Mouse (Mus musculus): ENCODE results near the gene Tal1. TPM values are rescaled to one million over a fixed set of nuclear protein-coding genes. Genes with fewer than 3 reads are reported as not detected.
A peak's percentile ranks its signal among the peaks of the same experiment; 100 is the strongest.

Gene Tal1
- polyA plus RNA-seq, 1 experiment = 1.3 TPM

DNA sequence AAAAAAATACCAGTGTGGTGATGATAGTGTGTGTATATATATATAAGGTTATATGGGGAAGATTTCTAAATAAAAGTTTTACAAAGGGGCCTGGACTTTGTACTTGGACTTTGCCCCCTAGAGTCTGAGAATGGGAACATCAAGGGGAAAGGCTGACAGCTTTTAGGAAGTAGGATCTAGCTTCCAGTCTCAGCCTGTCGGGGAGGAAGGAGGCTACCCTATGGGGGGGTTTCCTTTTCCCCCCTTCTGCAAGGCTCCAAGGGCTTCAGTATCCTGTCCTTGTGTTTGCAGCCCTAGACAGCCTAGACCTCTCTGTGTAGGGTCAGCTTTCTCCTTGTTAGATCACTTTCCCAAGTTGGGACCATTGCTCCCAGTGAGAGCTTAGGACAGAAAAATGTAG lies 15.4 kb downstream of the Tal1 start:
- TF ChIP-seq POLR2A (IDR thresholded peaks at IDR 0.05; ENCODE audit: control insufficient read depth, low read depth, low read length) (no peak), CTCF (IDR thresholded peaks at IDR 0.05; ENCODE audit: control insufficient read depth, insufficient read depth, insufficient replicate concordance, low read depth, low read length) (no peak)
- Histone ChIP-seq H3K4me3 (ENCODE audit: control insufficient read depth, low read depth, low read length) (no peak overlapping the region), H3K4me1 (ENCODE audit: control insufficient read depth, insufficient read depth, low read length) (no peaks in the 10 kb centered on the region), H3K27me3 (ENCODE audit: control insufficient read depth, insufficient read depth, low read length) (no peaks in the 10 kb centered on the region), H3K27ac (ENCODE audit: control insufficient read depth, insufficient read depth, low read depth, low read length) (no peak overlapping the region), H3K36me3 (ENCODE audit: control insufficient read depth, insufficient read depth, low read length) (no peaks in the 10 kb centered on the region)

DNA sequence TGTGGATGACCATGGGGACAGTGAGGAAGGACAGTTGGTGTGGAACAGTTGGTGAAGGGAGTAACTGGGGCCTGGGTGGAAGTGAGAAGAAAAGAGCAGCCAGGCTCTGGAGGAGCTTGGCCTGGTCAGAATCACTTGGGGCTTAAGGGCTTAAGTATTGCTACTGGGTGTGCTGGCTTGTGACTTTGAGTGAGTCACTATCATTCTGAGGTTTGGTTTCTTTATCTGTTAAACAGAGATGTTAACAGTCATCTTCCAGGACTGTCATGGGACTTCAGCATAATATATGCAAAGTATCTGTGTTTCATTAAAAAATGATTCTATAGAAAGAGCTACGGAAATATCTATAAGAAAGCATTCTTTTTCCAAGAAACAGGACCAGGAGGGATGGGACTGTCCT lies 18.6 kb downstream of the Tal1 start:
- no peaks in the 10 kb centered on the region for H3K36me3 ChIP-seq (ENCODE audit: control insufficient read depth, insufficient read depth, low read length)
- TF ChIP-seq CTCF (IDR thresholded peaks at IDR 0.05; ENCODE audit: control insufficient read depth, insufficient read depth, insufficient replicate concordance, low read depth, low read length) (no peak), POLR2A (IDR thresholded peaks at IDR 0.05; ENCODE audit: control insufficient read depth, low read depth, low read length) (no peak)
- no peak overlapping the region for H3K27ac ChIP-seq (ENCODE audit: control insufficient read depth, insufficient read depth, low read depth, low read length)
- H3K4me1 ChIP-seq (ENCODE audit: control insufficient read depth, insufficient read depth, low read length) = no peaks in the 10 kb centered on the region
- no peak overlapping the region for H3K4me3 ChIP-seq (ENCODE audit: control insufficient read depth, low read depth, low read length)
- H3K27me3 ChIP-seq (ENCODE audit: control insufficient read depth, insufficient read depth, low read length) = no peaks in the 10 kb centered on the region

DNA sequence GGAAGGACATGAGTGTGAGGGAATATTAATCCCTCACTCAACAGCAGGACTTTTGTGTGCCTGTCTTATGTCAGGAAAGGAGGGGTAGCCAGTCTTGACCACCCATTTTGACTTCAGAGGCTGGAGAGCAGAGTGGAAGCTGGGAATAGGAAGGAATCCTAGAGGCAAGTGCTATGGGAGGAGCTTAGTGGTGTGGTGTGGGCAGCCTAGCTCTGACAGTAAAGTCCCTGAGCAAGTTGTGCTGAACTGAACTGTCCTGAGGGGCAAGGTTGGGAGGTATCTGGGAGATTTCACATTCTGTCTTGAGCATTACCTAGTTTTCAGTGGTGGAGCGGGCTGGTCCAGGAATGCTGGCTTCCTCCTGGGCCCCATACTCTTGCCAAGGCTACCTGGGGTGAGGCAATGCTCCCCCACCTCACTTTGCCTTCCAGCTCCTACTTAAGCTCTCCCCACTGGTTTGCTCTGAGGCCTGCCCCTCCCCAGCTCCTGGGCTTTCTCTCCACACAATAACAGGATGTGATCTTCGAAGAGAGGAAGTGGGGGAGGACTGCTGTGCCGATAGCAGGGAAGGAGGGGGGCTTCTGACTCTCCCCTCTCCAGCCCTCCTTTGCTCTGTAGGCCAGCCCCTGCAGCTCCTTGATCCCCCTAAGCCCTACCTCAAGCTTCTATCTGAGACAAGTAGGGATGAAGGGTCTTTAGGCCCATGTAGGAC lies 19.1 kb downstream of the Tal1 start:
- TF ChIP-seq CTCF (IDR thresholded peaks at IDR 0.05; ENCODE audit: control insufficient read depth, insufficient read depth, insufficient replicate concordance, low read depth, low read length) = no peak
- no peak for TF ChIP-seq POLR2A (IDR thresholded peaks at IDR 0.05; ENCODE audit: control insufficient read depth, low read depth, low read length)
- no peak overlapping the region for H3K27ac ChIP-seq (ENCODE audit: control insufficient read depth, insufficient read depth, low read depth, low read length)
- no peaks in the 10 kb centered on the region for H3K4me1 ChIP-seq (ENCODE audit: control insufficient read depth, insufficient read depth, low read length)
- H3K27me3 ChIP-seq (ENCODE audit: control insufficient read depth, insufficient read depth, low read length) = no peaks in the 10 kb centered on the region
- H3K4me3 ChIP-seq (ENCODE audit: control insufficient read depth, low read depth, low read length) = no peak overlapping the region
- no peaks in the 10 kb centered on the region for H3K36me3 ChIP-seq (ENCODE audit: control insufficient read depth, insufficient read depth, low read length)

DNA sequence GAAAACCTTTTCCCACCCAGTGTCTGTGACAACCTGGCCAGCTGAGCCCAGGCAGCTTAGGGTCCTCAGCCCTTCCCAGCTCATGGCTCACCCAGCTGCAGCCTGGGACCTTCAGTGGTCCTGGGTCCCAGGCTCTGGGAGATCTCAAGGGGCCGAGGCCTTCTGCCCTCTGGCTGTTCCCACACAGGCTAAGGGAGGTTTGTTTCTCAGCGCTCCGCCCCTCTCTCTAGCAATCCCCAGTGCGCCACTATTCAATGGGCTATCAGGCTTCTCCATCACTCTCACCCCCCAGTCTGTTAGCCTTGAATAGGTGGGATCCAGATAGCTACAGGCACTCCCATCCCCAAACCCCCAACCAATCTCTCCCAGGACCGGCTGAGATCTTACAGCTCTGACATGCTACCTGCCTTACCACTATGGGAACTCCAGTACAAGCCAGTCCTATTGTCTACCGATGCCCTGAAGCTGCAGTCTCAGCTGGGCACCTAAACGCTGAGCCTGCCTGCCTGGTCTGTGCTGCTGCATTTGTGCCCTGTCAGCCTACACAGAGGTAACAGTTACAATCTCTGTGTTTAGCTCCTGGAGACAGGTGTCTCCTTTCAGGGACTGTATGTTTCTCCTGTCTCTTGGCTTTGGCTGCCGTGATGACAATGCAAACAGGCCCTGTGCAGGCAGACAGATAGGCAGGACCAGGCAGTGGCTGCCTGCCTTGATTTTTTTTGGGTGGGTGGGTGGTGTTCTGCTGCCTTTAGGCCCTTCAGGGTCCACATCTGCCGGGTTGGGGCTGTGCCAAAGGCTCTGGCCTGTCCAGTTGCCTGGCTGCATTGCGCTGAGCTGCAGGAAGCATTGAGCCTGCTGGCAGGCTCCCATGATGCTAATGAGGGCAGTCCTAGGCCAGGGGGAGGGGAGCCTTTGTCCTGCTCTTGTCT lies 22.9 kb downstream of the Tal1 start:
- no peaks in the 10 kb centered on the region for H3K4me1 ChIP-seq (ENCODE audit: control insufficient read depth, insufficient read depth, low read length)
- H3K36me3 ChIP-seq (ENCODE audit: control insufficient read depth, insufficient read depth, low read length) = no peaks in the 10 kb centered on the region
- H3K4me3 ChIP-seq (ENCODE audit: control insufficient read depth, low read depth, low read length) = no peak overlapping the region
- H3K27ac ChIP-seq (ENCODE audit: control insufficient read depth, insufficient read depth, low read depth, low read length) = no peak overlapping the region
- no peak for TF ChIP-seq POLR2A (IDR thresholded peaks at IDR 0.05; ENCODE audit: control insufficient read depth, low read depth, low read length)
- no peak for TF ChIP-seq CTCF (IDR thresholded peaks at IDR 0.05; ENCODE audit: control insufficient read depth, insufficient read depth, insufficient replicate concordance, low read depth, low read length)
- no peaks in the 10 kb centered on the region for H3K27me3 ChIP-seq (ENCODE audit: control insufficient read depth, insufficient read depth, low read length)

DNA sequence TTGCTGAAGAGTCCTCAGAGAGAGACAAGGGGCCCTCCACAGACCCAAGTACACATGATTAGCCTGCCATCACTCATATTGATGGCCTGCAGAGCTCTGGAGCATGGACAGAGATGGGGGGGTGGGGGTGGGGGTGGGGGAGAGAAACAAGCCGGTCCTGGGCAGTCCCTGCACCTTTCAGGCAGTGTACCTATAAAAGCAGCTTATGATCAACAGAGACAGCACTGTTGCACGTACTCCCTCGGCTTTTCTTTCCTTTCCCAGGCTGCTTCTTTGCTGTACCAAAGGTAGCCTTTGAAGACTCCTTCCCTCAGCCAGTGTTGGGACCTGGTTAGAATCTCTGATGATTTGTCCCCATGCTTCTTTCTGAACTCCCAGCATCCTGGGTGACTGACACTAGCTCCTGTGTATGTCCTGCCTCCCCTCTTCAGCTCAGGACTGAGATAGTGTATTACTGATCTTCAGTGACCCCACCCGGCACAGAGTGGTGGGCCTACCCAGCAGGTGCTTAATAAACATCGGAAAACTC lies 23.7 kb downstream of the Tal1 start:
- TF ChIP-seq CTCF (IDR thresholded peaks at IDR 0.05; ENCODE audit: control insufficient read depth, insufficient read depth, insufficient replicate concordance, low read depth, low read length) = no peak
- no peak for TF ChIP-seq POLR2A (IDR thresholded peaks at IDR 0.05; ENCODE audit: control insufficient read depth, low read depth, low read length)
- Histone ChIP-seq H3K4me3 (ENCODE audit: control insufficient read depth, low read depth, low read length) (no peak overlapping the region), H3K27me3 (ENCODE audit: control insufficient read depth, insufficient read depth, low read length) (no peaks in the 10 kb centered on the region), H3K27ac (ENCODE audit: control insufficient read depth, insufficient read depth, low read depth, low read length) (no peak overlapping the region), H3K36me3 (ENCODE audit: control insufficient read depth, insufficient read depth, low read length) (no peaks in the 10 kb centered on the region), H3K4me1 (ENCODE audit: control insufficient read depth, insufficient read depth, low read length) (no peaks in the 10 kb centered on the region)

DNA sequence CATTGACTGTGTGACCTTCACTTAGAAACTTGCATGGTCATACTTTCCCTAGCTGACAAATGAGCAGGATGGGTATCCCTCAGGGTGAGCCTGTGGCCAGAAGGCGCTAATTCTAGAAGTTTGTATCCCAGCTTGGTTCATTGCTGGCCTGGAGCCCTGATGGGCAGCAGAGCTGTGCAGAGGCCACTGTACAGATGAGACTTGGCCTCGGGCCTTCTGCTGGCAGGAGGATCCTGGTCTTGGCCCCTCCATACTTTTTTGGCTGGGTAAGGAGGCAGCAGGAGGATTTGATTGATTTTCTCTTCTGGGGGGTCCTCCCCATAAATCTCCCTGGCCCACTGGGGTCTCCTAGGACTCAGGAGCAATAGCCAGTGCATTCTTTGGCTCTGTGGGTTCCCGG lies 26.8 kb downstream of the Tal1 start:
- H3K36me3 ChIP-seq (ENCODE audit: control insufficient read depth, insufficient read depth, low read length) = no peaks in the 10 kb centered on the region
- H3K4me3 ChIP-seq (ENCODE audit: control insufficient read depth, low read depth, low read length) = no peak overlapping the region
- no peaks in the 10 kb centered on the region for H3K4me1 ChIP-seq (ENCODE audit: control insufficient read depth, insufficient read depth, low read length)
- H3K27me3 ChIP-seq (ENCODE audit: control insufficient read depth, insufficient read depth, low read length) = no peaks in the 10 kb centered on the region
- TF ChIP-seq CTCF (IDR thresholded peaks at IDR 0.05; ENCODE audit: control insufficient read depth, insufficient read depth, insufficient replicate concordance, low read depth, low read length) (no peak), POLR2A (IDR thresholded peaks at IDR 0.05; ENCODE audit: control insufficient read depth, low read depth, low read length) (no peak)
- no peak overlapping the region for H3K27ac ChIP-seq (ENCODE audit: control insufficient read depth, insufficient read depth, low read depth, low read length)

DNA sequence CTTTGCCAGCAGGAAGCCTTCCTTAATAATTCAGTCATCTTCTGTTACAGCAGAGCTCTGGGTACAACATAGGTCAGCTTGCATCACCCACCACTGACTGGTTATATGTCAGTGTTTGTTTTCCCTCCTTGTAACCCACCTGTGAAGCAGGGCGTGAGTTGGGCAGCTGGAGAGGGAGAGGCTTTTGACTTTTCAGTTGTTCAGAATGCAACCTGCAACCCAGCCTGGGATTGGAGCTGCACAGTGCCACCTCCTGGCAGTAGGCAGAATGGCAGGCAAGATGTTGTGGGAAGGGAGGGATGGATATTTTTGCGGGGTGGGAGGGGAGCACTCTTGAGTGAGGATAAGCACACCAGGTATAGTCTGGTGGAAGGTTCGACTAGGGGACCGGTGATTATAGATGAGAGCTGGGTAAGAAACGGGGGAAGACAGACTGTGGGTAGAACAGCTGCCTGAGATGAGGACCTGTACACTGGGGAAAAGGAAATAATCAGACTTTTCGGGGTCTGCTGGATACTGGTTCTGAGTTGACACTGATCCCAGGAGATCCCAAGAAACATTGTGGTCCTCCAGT lies 29.4 kb downstream of the Tal1 start:
- no peaks in the 10 kb centered on the region for H3K27me3 ChIP-seq (ENCODE audit: control insufficient read depth, insufficient read depth, low read length)
- H3K36me3 ChIP-seq (ENCODE audit: control insufficient read depth, insufficient read depth, low read length) = no peaks in the 10 kb centered on the region
- TF ChIP-seq POLR2A (IDR thresholded peaks at IDR 0.05; ENCODE audit: control insufficient read depth, low read depth, low read length) (no peak), CTCF (IDR thresholded peaks at IDR 0.05; ENCODE audit: control insufficient read depth, insufficient read depth, insufficient replicate concordance, low read depth, low read length) (peak; percentile 97)
- H3K27ac ChIP-seq (ENCODE audit: control insufficient read depth, insufficient read depth, low read depth, low read length) = no peak overlapping the region
- no peak overlapping the region for H3K4me3 ChIP-seq (ENCODE audit: control insufficient read depth, low read depth, low read length)
- peaks cover 7% of the 10 kb centered on the region for H3K4me1 ChIP-seq (ENCODE audit: control insufficient read depth, insufficient read depth, low read length)
